Mouse (Mus musculus) midbrain, embryonic 14.5 days (tissue): ENCODE measurements around the gene Prim1. TPM values are rescaled to one million over a fixed set of nuclear protein-coding genes. Genes with fewer than 3 reads are reported as not detected.
A peak's percentile ranks its signal among the peaks of the same experiment; 100 is the strongest.

Experiments used
- ATAC-seq: fragments of 200-750 bp; cut with Nextera tagmentation; 2 replicates; pipeline ENCODE4 v1.8.0; 2017; ENCODE audit warnings: moderate number of reproducible peaks, moderate library complexity; ENCODE audit not compliant: low FRiP score, low TSS enrichment
- DNase-seq: peaks from one replicate; pipeline ENCODE4 v3.0.0-alpha.2; 2015
- H3K27ac ChIP-seq: fragments of 300-500 bp; sonication (generic); replicated peaks from 2 replicates; pipeline ENCODE4 v1.5.1; 2014; ENCODE audit warnings: mild to moderate bottlenecking, low read depth, low read length, moderate library complexity
- H3K27me3 ChIP-seq: fragments of 300-500 bp; sonication (generic); 2 replicates; pipeline ENCODE4 v1.6.1; 2014; ENCODE audit warnings: low read length, control low read depth, mixed read lengths; ENCODE audit not compliant: control insufficient read depth, insufficient read depth
- H3K36me3 ChIP-seq: fragments of 300-500 bp; sonication (generic); 2 replicates; pipeline ENCODE4 v1.6.1; 2014; ENCODE audit warnings: low read length, control low read depth; ENCODE audit not compliant: control insufficient read depth, insufficient read depth
- H3K4me1 ChIP-seq: fragments of 300-500 bp; sonication (generic); 2 replicates; pipeline ENCODE4 v1.6.1; 2014; ENCODE audit warnings: mild to moderate bottlenecking, antibody characterized with exemption, low read length, control low read depth; ENCODE audit not compliant: control insufficient read depth, insufficient read depth
- H3K4me2 ChIP-seq: fragments of 300-500 bp; sonication (generic); 2 replicates; pipeline ENCODE4 v1.6.1; 2014; ENCODE audit warnings: mild to moderate bottlenecking, low read length, moderate library complexity
- H3K4me3 ChIP-seq: fragments of 300-500 bp; sonication (generic); replicated peaks from 2 replicates; pipeline ENCODE4 v1.5.1; 2014; ENCODE audit warnings: low read depth, low read length
- H3K9ac ChIP-seq: fragments of 300-500 bp; sonication (generic); replicated peaks from 2 replicates; pipeline ENCODE4 v1.6.1; 2014; ENCODE audit warnings: mild to moderate bottlenecking, low read length, moderate library complexity
- H3K9me3 ChIP-seq: fragments of 300-500 bp; sonication (generic); 2 replicates; pipeline ENCODE4 v1.6.1; 2016; ENCODE audit warnings: low read length, control low read depth, mixed read lengths; ENCODE audit not compliant: control insufficient read depth
- WGBS: fragments of 180-500 bp; shearing (Covaris S2); extraction: QIAGEN DNeasy Blood & Tissue Kit; methylation state at CpG from one replicate; pipeline ENCODE4 v1.1.7; 2014; 5-methylcytosine and 5-hydroxymethylcytosine counted together
- polyA plus RNA-seq: library from polyadenylated mRNA; unstranded; fragments of >200 nt; fragmentation: Nextera tagmentation; extraction: Ambion mirVana; gene quantifications from 2 replicates; pipeline ENCODE4 v1.2.1, GENCODE M21; 2014

Gene Prim1
- polyA plus RNA-seq, 1 experiment from 2014 or later: 42.7 TPM

DNA sequence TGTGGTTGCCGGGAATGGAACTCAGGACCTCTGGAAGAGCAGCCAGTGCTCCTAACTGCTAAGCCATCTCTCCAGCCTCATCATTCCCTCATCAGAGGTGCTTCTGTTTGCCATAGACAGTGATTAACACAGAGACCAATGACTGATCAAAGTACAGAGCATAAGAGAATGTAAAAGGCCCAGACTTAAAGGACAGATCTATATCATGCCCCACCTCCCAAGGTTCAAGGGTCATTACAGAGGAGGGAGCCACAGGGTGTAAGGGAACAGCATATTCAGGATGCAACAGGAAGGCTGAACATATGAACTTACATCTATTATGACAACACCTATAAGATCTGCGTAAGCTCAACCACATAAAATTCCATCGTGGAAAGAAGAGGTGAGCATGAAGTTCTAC lies 18.3 kb upstream of the Prim1 start:
- WGBS: 95% methylated on average over 3 of the region's 3 CpGs
- no peak overlapping the region for H3K9ac ChIP-seq
- H3K27ac ChIP-seq: no peak overlapping the region

DNA sequence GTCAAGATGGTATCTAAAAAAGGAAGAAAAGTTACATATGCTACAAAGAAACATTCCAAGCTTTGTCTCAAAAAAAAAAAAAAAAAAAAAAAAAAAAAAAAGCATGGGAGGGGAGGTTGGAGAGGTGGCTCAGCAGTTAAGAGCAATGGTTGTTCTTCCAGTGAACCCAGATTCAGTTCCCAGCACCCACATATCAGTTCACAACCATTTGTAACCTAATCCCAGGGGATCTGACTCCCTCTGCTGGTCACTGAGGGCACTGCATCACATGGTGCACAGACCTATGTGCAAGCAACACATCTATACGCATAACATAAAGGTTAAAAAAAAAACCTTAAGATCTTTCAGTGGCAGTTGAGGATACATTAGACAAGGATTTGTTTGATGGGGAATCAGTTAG lies 16.7 kb upstream of the Prim1 start:
- no peaks in the 10 kb centered on the region for H3K4me1 ChIP-seq
- H3K27ac ChIP-seq: no peak overlapping the region
- no peak overlapping the region for H3K9ac ChIP-seq
- H3K4me3 ChIP-seq: no peak overlapping the region
- DNase-seq (no peak), ATAC-seq (no peak)
- H3K27me3 ChIP-seq: no peaks in the 10 kb centered on the region
- 100% methylated on average over 1 of the region's 1 CpGs for WGBS
- H3K36me3 ChIP-seq: no peaks in the 10 kb centered on the region
- no peaks in the 10 kb centered on the region for H3K9me3 ChIP-seq
- H3K4me2 ChIP-seq: no peak overlapping the region

More for the DNA sequence above, 18.3 kb upstream of the Prim1 start:
- ATAC-seq (no peak), DNase-seq (no peak)
- H3K4me1 ChIP-seq: no peaks in the 10 kb centered on the region
- H3K4me3 ChIP-seq: no peak overlapping the region
- no peaks in the 10 kb centered on the region for H3K9me3 ChIP-seq
- no peaks in the 10 kb centered on the region for H3K27me3 ChIP-seq
- no peak overlapping the region for H3K4me2 ChIP-seq
- no peaks in the 10 kb centered on the region for H3K36me3 ChIP-seq

DNA sequence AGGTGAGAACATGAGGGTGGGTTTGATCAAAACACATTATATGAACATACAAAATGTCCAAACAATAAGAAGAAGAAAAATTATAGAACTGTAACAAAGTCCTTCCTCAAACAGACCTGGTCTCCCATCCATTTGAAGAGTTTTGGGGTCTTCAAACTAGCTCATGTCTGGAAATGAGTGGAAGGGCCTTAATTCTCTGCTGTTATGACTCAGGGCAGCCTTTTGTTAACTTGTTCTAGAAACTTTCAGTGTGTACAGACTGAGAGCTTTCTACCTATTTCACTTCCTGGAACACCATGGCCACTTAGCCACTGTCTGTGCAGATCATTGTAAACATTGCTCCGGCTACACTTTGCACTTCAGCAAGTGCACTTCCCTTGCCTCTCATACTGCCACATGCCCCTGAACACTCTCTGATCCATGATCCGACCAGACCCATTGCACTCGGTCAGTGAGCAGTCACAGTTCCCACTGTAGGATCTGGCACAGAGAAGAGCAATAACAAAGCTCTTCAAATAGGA lies 11.6 kb upstream of the Prim1 start:
- Histone ChIP-seq H3K27ac (no peak overlapping the region), H3K4me2 (no peak overlapping the region), H3K4me1 (no peaks in the 10 kb centered on the region), H3K36me3 (no peaks in the 10 kb centered on the region), H3K9me3 (no peaks in the 10 kb centered on the region), H3K27me3 (no peaks in the 10 kb centered on the region), H3K4me3 (no peak overlapping the region), H3K9ac (no peak overlapping the region)
- DNase-seq (no peak), ATAC-seq (no peak)
- WGBS: 83% methylated on average over 3 of the region's 3 CpGs

DNA sequence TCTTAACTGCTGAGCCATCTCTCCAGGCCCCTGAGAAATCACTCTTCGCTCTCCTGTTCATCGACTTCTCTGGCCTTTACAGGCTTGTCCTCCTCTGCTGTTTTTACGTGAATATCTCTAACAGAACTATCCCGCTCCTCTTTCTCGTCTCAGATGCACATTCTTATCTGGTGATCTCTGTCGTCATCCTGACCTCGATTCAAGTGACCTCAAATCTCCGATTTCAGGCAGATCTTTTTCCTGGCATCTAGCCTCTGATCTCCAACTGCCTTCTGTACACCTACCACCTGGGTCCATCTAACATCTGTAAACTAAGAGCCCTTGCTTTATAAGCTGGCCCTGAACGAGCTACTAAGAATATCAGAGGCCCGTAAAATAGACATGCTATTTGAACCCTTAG lies 10.1 kb upstream of the Prim1 start:
- no peak overlapping the region for H3K27ac ChIP-seq
- H3K9me3 ChIP-seq: no peaks in the 10 kb centered on the region
- no peaks in the 10 kb centered on the region for H3K27me3 ChIP-seq
- ATAC-seq (no peak), DNase-seq (no peak)
- H3K36me3 ChIP-seq: no peaks in the 10 kb centered on the region
- no peak overlapping the region for H3K4me3 ChIP-seq
- H3K9ac ChIP-seq: no peak overlapping the region
- no peak overlapping the region for H3K4me2 ChIP-seq
- no peaks in the 10 kb centered on the region for H3K4me1 ChIP-seq
- 90% methylated on average over 10 of the region's 10 CpGs for WGBS

DNA sequence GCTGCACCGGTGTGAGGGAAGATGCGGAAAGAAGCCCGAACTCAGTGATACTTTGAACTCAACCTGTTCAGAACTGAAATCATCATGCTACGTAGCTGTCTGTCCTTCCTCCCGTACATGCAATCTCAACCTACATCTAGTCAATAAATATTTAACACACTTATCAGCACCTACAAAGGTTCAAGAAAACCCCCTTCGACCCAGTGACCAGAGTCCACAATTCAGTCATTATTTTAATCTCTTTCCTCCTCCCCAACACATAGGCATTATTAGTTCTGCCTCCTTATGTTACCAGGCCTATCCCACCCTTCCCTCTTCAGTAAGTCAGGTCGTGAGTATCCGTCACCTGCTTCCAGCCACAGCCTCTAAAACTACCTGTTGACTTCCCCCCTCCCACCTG lies 9.5 kb upstream of the Prim1 start:
- Histone ChIP-seq H3K4me2 (no peak overlapping the region), H3K36me3 (no peaks in the 10 kb centered on the region), H3K9ac (no peak overlapping the region), H3K27me3 (no peaks in the 10 kb centered on the region), H3K9me3 (no peaks in the 10 kb centered on the region), H3K27ac (no peak overlapping the region), H3K4me1 (no peaks in the 10 kb centered on the region), H3K4me3 (no peak overlapping the region)
- DNase-seq (no peak), ATAC-seq (no peak)
- 87% methylated on average over 8 of the region's 8 CpGs for WGBS

DNA sequence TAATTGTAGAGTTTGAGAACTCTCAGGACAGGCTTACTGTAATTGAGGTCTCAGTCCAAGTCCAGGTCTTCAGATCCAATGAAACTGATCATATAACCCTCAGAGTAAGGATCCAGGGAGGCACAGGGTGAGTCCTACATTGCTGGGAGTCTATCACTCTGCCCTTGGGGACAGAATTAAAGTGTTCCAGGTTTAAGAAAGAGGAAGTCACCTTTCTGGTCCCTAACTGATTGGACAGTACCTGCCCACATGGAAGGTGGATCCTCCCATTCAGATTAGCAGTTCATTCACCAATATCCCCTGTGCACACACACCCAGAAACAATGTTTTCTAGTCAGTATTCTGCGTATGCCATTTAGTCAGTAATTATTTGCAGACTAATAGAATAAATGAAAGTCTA lies 7.5 kb upstream of the Prim1 start, which contains the start of gene Hsd17b6:
Hsd17b6 (minus strand) TSS at position 166 of the 400 bp plus-strand sequence.
- no peak within 1 kb of the TSS for H3K9ac ChIP-seq
- WGBS: 94% methylated on average over 1 of the region's 1 CpGs
- H3K4me1 ChIP-seq: no peaks in the 10 kb centered on the region
- H3K27me3 ChIP-seq: no peaks in the 10 kb centered on the region
- no peak for ATAC-seq
- no peak for DNase-seq
- no peak within 1 kb of the TSS for H3K4me2 ChIP-seq
- no peak within 1 kb of the TSS for H3K4me3 ChIP-seq
- no peaks in the 10 kb centered on the region for H3K36me3 ChIP-seq
- H3K27ac ChIP-seq: no peak within 1 kb of the TSS
- no peaks in the 10 kb centered on the region for H3K9me3 ChIP-seq

DNA sequence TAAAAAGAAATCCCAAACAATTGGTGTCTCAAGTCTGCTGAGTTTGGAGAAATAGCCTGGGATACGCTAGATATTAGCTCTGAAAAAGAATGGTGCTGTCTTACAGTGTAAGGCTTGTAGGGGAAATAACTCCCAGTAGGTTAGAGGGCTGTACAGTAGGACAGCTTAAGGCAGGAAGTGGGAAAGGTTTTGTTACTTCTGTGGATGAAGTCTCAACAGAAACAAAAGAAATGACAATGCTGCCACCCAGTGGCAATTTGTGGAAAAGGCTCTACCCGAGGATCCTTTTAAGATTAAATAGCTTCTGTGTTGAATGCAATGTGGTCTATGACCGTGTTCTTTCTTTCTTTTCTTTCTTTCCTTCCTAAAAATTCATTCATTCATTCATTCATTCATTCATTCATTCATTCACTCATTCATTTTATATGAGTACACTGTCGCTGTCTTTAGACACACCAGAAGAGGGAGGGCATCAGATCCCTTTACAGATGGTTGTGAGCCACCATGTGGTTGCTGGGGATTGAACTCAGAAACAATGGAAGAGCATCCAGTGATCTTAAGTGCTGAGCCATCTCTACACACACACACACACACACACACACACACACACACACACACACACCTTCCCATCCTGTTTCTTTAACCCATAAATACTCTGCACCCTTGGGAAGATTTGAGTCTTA lies 6.6 kb upstream of the Prim1 start:
- H3K36me3 ChIP-seq: no peaks in the 10 kb centered on the region
- H3K27ac ChIP-seq: no peak overlapping the region
- ATAC-seq (0 out of 2 replicates have a peak, but pooled peaks have one; percentile 53), DNase-seq (peak; percentile 94)
- no peak overlapping the region for H3K9ac ChIP-seq
- no peaks in the 10 kb centered on the region for H3K4me1 ChIP-seq
- no peaks in the 10 kb centered on the region for H3K9me3 ChIP-seq
- no peaks in the 10 kb centered on the region for H3K27me3 ChIP-seq
- H3K4me2 ChIP-seq: no peak overlapping the region
- WGBS: 8% methylated on average over 4 of the region's 4 CpGs
- no peak overlapping the region for H3K4me3 ChIP-seq

DNA sequence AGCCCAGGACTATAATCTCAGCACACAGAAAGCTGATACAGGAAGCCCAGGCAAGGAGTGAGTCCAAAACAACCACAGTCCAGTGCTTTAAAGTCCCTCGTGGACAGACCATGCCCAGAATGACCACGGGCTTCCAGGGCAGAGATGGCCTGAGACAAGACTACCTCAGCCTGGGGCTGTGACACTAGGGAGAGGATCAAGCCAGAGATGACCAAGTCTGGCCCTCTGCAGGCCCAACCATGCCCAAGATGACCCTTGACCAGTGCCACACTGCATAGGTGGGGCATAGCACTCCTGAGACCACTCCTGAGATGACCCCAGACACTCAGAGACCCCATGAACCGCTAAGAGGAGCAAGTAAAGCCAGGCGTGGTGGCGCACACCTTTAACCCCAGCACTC lies 5.2 kb upstream of the Prim1 start:
- ATAC-seq: no peak

DNA sequence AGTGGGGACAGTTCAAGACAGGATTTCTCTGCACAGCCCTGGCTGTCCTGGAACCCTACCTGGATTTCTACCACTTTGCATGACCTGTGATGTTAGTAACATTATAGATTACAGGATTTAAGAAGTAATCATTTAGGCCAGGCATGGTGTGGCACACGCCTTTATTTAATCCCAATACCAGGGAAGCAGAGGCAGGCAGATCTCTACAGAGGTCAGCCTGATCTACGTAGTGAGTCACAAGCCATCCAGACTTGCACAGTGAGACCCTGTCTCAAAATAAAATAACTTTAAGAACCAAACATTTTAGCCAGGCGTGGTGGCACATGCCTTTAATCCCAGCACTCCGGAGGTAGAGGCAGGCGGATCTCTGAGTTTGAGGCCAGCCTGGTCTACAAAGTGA lies 7.2 kb downstream of the Prim1 start:
- ATAC-seq (no peak), DNase-seq (no peak)
- Histone ChIP-seq H3K9ac (no peak overlapping the region), H3K27me3 (no peaks in the 10 kb centered on the region), H3K27ac (no peak overlapping the region), H3K4me2 (no peak overlapping the region), H3K4me1 (no peaks in the 10 kb centered on the region), H3K4me3 (no peak overlapping the region), H3K36me3 (peaks cover 47% of the 10 kb centered on the region), H3K9me3 (no peaks in the 10 kb centered on the region)
- WGBS: 98% methylated on average over 5 of the region's 5 CpGs

More for the DNA sequence above, 5.2 kb upstream of the Prim1 start:
- H3K9me3 ChIP-seq: no peaks in the 10 kb centered on the region
- H3K9ac ChIP-seq: no peak overlapping the region
- no peak overlapping the region for H3K4me3 ChIP-seq
- no peak overlapping the region for H3K4me2 ChIP-seq
- no peak overlapping the region for H3K27ac ChIP-seq
- DNase-seq: no peak
- no peaks in the 10 kb centered on the region for H3K4me1 ChIP-seq
- no peaks in the 10 kb centered on the region for H3K27me3 ChIP-seq
- WGBS: 87% methylated on average over 5 of the region's 5 CpGs
- no peaks in the 10 kb centered on the region for H3K36me3 ChIP-seq
